Mouse (Mus musculus) ES-Bruce4 (cell line): ENCODE measurements at regions not wholly inside any gene's neighbourhood (a gene's known extent, or its start where the extent isn't known, plus 50 kb on each side); places are given as distances from the start of the nearest gene placed in this dataset.

Experiments
- H3K27ac ChIP-seq: 2 replicates; pipeline ENCODE4 v1.5.1; 2012; ENCODE audit warnings: low read length, inconsistent platforms; ENCODE audit not compliant: insufficient read depth
- H3K27me3 ChIP-seq: 2 replicates; pipeline ENCODE4 v1.6.1; 2012; ENCODE audit warnings: mild to moderate bottlenecking, low read length, inconsistent platforms; ENCODE audit not compliant: control insufficient read depth, poor library complexity, insufficient read depth, severe bottlenecking
- H3K36me3 ChIP-seq: 2 replicates; pipeline ENCODE4 v1.6.1; 2012; ENCODE audit warnings: inconsistent platforms, mild to moderate bottlenecking, low read length, moderate library complexity; ENCODE audit not compliant: control insufficient read depth, poor library complexity, insufficient read depth, severe bottlenecking
- H3K4me1 ChIP-seq: one replicate; pipeline ENCODE4 v1.8.1; 2011; ENCODE audit warnings: low read length; ENCODE audit not compliant: control insufficient read depth, insufficient read depth
- H3K4me3 ChIP-seq: 2 replicates; pipeline ENCODE4 v1.5.1; 2011; ENCODE audit warnings: low read depth, mild to moderate bottlenecking, low read length
- H3K9ac ChIP-seq: 2 replicates; pipeline ENCODE4 v1.6.1; 2012; ENCODE audit warnings: low read depth, mild to moderate bottlenecking, inconsistent platforms; ENCODE audit not compliant: poor library complexity, severe bottlenecking
- H3K9me3 ChIP-seq: replicated peaks from 2 replicates; pipeline ENCODE4 v1.6.1; 2012; ENCODE audit warnings: mild to moderate bottlenecking, low read length, inconsistent platforms; ENCODE audit not compliant: control insufficient read depth, poor library complexity, insufficient read depth, severe bottlenecking
- CTCF ChIP-seq: IDR thresholded peaks from one replicate; pipeline ENCODE4 v1.8.1; 2011; ENCODE audit warnings: low read depth, low read length
- EP300 ChIP-seq: IDR thresholded peaks from 2 replicates; pipeline ENCODE4 v1.6.1; 2011; ENCODE audit warnings: low read depth, low read length; ENCODE audit not compliant: insufficient read depth
- POLR2A ChIP-seq: IDR thresholded peaks from one replicate; pipeline ENCODE4 v1.8.1; 2011; ENCODE audit warnings: low read length; ENCODE audit not compliant: insufficient read depth

DNA sequence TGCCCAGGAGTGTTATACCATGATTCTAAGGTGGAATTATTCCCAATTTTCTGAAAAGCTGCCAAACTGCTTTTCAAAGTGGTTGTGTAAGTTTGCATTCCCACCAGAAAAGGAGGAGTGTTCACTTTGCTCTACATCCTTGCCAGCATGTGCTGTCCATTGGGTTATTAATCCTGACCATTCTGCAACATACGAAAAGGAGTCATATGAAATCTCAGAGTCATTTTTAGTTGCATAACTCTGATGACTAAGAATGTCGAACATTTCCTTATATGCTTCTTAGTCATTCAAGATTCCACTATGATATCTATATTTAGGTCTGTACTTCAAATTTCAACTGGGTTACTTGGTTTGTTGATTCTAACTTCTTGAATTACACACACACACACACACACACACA, 392.2 kb upstream of the Kif2b start:
- no peak overlapping the region for H3K27ac ChIP-seq
- H3K4me3 ChIP-seq: no peak overlapping the region
- no peaks in the 10 kb centered on the region for H3K36me3 ChIP-seq
- H3K27me3 ChIP-seq: no peaks in the 10 kb centered on the region
- H3K4me1 ChIP-seq: no peaks in the 10 kb centered on the region
- H3K9me3 ChIP-seq: no peaks in the 10 kb centered on the region
- no peak for TF ChIP-seq POLR2A
- TF ChIP-seq EP300: no peak
- no peak for TF ChIP-seq CTCF
- no peak overlapping the region for H3K9ac ChIP-seq

DNA sequence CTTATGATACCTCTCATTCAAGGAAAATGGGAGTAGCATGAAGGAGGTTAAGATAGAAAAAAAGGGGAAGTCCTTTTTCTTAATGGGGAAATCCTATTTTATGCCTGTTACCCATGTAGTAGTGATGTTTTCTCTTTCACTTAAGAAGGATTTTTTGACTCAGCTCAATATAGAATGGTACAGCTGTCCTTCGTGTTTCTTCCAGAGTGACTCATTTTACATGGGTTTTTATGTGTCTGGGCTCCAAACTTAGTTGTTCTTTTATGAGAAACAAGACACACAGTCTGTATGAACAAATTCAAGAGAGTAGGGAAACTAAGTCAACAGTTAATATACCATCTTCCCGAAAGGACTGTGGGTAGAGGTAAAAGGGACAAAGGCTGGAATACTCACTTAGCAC, 367.0 kb upstream of the Kif2b start:
- Histone ChIP-seq H3K9ac (no peak overlapping the region), H3K27me3 (no peaks in the 10 kb centered on the region), H3K27ac (no peak overlapping the region), H3K4me1 (peaks cover 1% of the 10 kb centered on the region), H3K4me3 (no peak overlapping the region), H3K36me3 (no peaks in the 10 kb centered on the region), H3K9me3 (no peaks in the 10 kb centered on the region)
- TF ChIP-seq CTCF (no peak), POLR2A (no peak), EP300 (no peak)
